Mouse (Mus musculus): ENCODE data around the gene 1600002K03Rik. TPM values are rescaled to one million over a fixed set of nuclear protein-coding genes. Genes with fewer than 3 reads are reported as not detected.

1600002K03Rik gene
- polyA plus RNA-seq, 2 experiments = 12.8 to 15.5 TPM

DNA sequence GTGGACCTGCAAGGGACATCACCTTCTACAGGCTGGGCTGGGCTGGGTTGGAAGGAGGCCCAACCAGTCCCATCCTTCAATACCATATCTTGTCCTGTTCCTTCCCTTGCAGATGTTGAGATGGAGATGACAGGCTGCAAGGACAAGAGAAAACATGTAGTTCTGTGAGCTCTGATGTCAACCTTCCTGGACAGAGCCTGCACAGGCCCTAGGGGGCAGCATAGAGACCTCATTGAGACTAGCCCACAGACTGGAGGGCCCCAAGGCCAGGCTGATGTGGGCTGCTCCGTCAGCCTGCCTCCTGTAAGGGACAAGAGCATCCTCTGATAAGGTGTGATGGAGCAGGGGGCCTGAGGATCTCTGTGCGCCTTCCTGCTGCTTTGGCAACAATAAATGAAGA, 2.0 kb downstream of the 1600002K03Rik start:
- Histone ChIP-seq H3K4me3 (replicated peaks; ENCODE audit: low read length) (no peak overlapping the region), H3K27ac (replicated peaks; ENCODE audit: low read depth, low read length) (no peak overlapping the region), H3K9me3 (ENCODE audit: control insufficient read depth, low read length) (no peaks in the 10 kb centered on the region), H3K9ac (ENCODE audit: low read depth, low read length, severe bottlenecking) (no peak overlapping the region), H3K4me1 (ENCODE audit: control insufficient read depth, insufficient read depth, low read length) (peaks cover 6% of the 10 kb centered on the region; the same call in 1 of the 2 replicates), H3K36me3 (ENCODE audit: control insufficient read depth, insufficient read depth, low read length) (peaks cover 25% of the 10 kb centered on the region), H3K4me2 (replicated peaks; ENCODE audit: low read depth, low read length, severe bottlenecking) (no peak overlapping the region), H3K27me3 (ENCODE audit: control insufficient read depth, insufficient read depth, low read length) (no peaks in the 10 kb centered on the region)
- ATAC-seq (ENCODE audit: low FRiP score, low read depth) (no peak), DNase-seq (ENCODE audit: low spot score) (no peak)
- no peak for TF ChIP-seq POLR2A (IDR thresholded peaks at IDR 0.05; ENCODE audit: borderline replicate concordance, extremely low read depth, insufficient read depth, insufficient read length)
- 50% methylated on average over 2 of the region's 2 CpGs for WGBS

DNA sequence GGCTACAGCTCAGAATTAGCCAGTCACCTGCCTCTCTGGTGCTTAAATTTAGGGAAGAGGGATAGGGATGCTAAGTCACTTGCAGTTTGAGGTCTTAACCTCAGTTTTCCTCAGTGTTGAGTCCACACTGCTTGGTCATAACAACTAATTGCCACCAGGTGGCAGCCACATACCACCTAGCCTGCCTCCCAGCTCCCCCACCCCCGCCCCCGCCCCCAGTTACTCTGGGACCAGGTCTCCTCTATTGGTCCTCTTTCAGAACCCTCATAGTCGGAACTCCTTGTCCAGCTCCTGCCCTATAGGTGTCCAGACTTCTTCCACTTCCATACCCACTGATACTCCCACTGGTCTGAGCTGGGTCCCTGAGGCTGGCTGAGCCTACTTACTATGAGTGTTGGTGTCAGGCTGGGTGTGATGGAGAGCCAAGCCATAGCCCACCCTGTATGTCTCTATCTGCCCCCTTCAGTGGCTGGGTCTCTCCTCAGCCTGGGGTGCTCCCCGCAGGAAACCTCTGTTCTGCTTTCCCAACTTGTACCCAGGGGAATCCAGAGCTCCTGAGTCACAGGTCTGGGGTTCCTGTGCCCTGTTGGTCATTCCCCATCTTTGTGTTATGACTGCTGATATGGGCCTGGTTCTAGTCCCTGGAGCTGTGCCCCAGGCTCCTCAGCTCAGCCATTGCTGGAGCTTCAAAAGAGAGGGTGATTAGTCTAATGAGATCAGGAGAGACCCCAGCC, 3.0 kb downstream of the 1600002K03Rik start:
- H3K4me1 ChIP-seq (ENCODE audit: control insufficient read depth, insufficient read depth, low read length) = peaks cover 13% of the 10 kb centered on the region
- H3K9me3 ChIP-seq (ENCODE audit: control insufficient read depth, low read length) = no peaks in the 10 kb centered on the region
- DNase-seq (ENCODE audit: low spot score) = peak; percentile 63
- no peaks in the 10 kb centered on the region for H3K27me3 ChIP-seq (ENCODE audit: control insufficient read depth, insufficient read depth, low read length)
- peaks cover 15% of the 10 kb centered on the region for H3K36me3 ChIP-seq (ENCODE audit: control insufficient read depth, insufficient read depth, low read length)
- 30% methylated on average over 4 of the region's 4 CpGs for WGBS
- H3K4me3 ChIP-seq (replicated peaks; ENCODE audit: low read length) = no peak overlapping the region
- no peak overlapping the region for H3K9ac ChIP-seq (ENCODE audit: low read depth, low read length, severe bottlenecking)
- no peak overlapping the region for H3K27ac ChIP-seq (replicated peaks; ENCODE audit: low read depth, low read length)
- TF ChIP-seq POLR2A (IDR thresholded peaks at IDR 0.05; ENCODE audit: borderline replicate concordance, extremely low read depth, insufficient read depth, insufficient read length) = no peak
- H3K4me2 ChIP-seq (replicated peaks; ENCODE audit: low read depth, low read length, severe bottlenecking) = no peak overlapping the region
- 0 out of 2 replicates have a peak, but pooled peaks have one; percentile 3 for ATAC-seq (ENCODE audit: low FRiP score, low read depth)

DNA sequence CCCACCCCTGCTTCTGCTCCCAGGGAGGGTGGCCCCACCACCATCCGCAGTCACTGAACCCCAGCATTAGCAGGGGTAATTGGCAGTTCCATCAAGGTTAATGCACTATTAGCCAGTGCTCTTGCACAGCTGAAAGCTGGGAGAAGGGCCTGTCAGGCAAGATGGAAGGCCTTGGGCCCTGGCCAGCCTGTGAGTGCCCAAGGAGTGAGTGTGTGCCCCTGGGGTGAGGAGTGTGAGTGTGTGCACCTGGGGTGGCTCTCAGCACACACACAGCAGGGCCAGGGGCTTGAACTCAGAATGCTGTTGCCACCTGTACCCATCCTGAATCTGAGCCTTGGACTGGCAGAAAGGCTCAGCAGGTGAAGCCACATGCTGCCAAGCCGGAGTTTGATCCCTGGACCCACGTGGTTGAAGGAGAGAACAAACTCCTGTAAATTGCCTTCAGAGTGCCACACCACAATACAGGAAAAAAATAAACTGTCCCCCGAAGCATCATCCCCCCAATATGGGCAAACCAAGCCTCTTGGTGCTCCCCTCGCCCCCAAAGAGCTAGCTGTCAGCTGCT, 3.6 kb downstream of the 1600002K03Rik start:
- peaks cover 9% of the 10 kb centered on the region for H3K36me3 ChIP-seq (ENCODE audit: control insufficient read depth, insufficient read depth, low read length)
- H3K4me3 ChIP-seq (replicated peaks; ENCODE audit: low read length) = no peak overlapping the region
- no peaks in the 10 kb centered on the region for H3K9me3 ChIP-seq (ENCODE audit: control insufficient read depth, low read length)
- ATAC-seq (ENCODE audit: low FRiP score, low read depth) (no peak), DNase-seq (ENCODE audit: low spot score) (no peak)
- no peak overlapping the region for H3K9ac ChIP-seq (ENCODE audit: low read depth, low read length, severe bottlenecking)
- no peaks in the 10 kb centered on the region for H3K27me3 ChIP-seq (ENCODE audit: control insufficient read depth, insufficient read depth, low read length)
- WGBS = 82% methylated on average over 5 of the region's 5 CpGs
- H3K27ac ChIP-seq (replicated peaks; ENCODE audit: low read depth, low read length) = no peak overlapping the region
- no peak for TF ChIP-seq POLR2A (IDR thresholded peaks at IDR 0.05; ENCODE audit: borderline replicate concordance, extremely low read depth, insufficient read depth, insufficient read length)
- no peak overlapping the region for H3K4me2 ChIP-seq (replicated peaks; ENCODE audit: low read depth, low read length, severe bottlenecking)
- H3K4me1 ChIP-seq (ENCODE audit: control insufficient read depth, insufficient read depth, low read length) = peaks cover 19% of the 10 kb centered on the region

DNA sequence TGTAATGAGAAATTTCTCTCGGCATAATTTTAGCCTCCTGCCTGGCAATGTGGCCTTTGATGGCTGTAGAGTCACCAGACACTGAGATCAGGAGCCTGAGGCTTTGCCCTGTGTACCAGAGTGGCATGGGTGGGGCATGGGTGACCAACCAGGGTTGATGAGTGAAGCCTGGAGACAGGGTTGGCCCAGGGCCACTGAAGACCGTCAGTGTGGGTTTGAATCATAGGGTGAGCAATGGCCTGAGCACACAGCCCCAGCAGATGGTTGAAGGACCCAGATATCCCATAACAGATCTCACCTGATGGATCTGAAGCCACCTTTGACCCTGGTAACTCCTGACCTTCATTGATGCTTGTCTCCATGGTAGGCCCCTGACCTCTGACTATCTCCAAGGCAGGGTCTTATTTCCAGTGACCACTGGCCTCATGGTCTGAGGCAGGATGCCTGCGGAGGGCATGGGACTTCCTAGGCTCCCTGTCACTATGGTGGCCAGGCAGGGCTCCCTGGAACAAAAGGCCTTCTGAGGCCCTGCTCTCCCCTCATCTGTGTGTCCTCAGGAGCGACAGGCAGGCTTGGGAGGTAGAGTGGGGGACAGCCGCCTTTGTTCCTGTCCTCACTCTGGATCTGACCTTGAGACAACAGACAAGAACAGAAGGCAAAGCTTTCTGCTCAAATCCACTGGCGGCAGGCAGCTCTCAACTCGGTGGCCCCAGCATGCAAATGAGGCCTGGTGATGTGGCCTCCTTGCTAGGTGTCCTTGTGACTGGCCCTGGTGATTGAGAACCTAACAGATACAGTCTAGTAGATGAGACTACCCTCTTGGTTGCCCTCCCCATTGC, 4.9 kb downstream of the 1600002K03Rik start:
- 0 out of 2 replicates have a peak, but pooled peaks cover 7% of the 10 kb centered on the region for H3K36me3 ChIP-seq (ENCODE audit: control insufficient read depth, insufficient read depth, low read length)
- H3K4me2 ChIP-seq (replicated peaks; ENCODE audit: low read depth, low read length, severe bottlenecking) = no peak overlapping the region
- no peak overlapping the region for H3K9ac ChIP-seq (ENCODE audit: low read depth, low read length, severe bottlenecking)
- no peaks in the 10 kb centered on the region for H3K9me3 ChIP-seq (ENCODE audit: control insufficient read depth, low read length)
- H3K27ac ChIP-seq (replicated peaks; ENCODE audit: low read depth, low read length) = no peak overlapping the region
- H3K4me1 ChIP-seq (ENCODE audit: control insufficient read depth, insufficient read depth, low read length) = peaks cover 19% of the 10 kb centered on the region
- ATAC-seq (ENCODE audit: low FRiP score, low read depth) (no peak), DNase-seq (ENCODE audit: low spot score) (no peak)
- 76% methylated on average over 7 of the region's 7 CpGs for WGBS
- H3K27me3 ChIP-seq (ENCODE audit: control insufficient read depth, insufficient read depth, low read length) = no peaks in the 10 kb centered on the region
- no peak overlapping the region for H3K4me3 ChIP-seq (replicated peaks; ENCODE audit: low read length)
- no peak for TF ChIP-seq POLR2A (IDR thresholded peaks at IDR 0.05; ENCODE audit: borderline replicate concordance, extremely low read depth, insufficient read depth, insufficient read length)
